Comparison of ENCODE assay signal across 15 mouse cellular contexts in genomic region chr2:160479240-160479639, GRCm38 (mm10).
"Had no signal": no experiment of that assay in that cellular context is flagged by ENCODE, and none has a peak within 500 bp of the region (broad histone marks: within the 10 kb centered on the region; RNA-seq: fewer than 3 reads in every experiment).

No protein-coding gene starts in this region.

- H3K9me3 ChIP-seq: intestine, embryonic 15.5 days; kidney, embryonic 15.5 days; limb, embryonic 15.5 days; liver, embryonic 12.5 days; neural tube, embryonic 15.5 days had no signal

- H3K27me3 ChIP-seq: intestine, embryonic 15.5 days; kidney, embryonic 15.5 days; limb, embryonic 15.5 days had no signal

- H3K9ac ChIP-seq: intestine, embryonic 15.5 days; kidney, embryonic 15.5 days; limb, embryonic 15.5 days; liver, embryonic 12.5 days; lung, embryonic 14.5 days; neural tube, embryonic 15.5 days had no signal

- H3K4me2 ChIP-seq: intestine, embryonic 15.5 days; kidney, embryonic 15.5 days; limb, embryonic 15.5 days; liver, embryonic 12.5 days; lung, embryonic 14.5 days; neural tube, embryonic 15.5 days had no signal

- DNase-seq: kidney, adult 18-20 months; kidney, postnatal 25 days; layer of hippocampus, adult 9-11 months; layer of hippocampus, postnatal 36 days; lung, embryonic 14.5 days; lung, postnatal 14 days; midbrain, embryonic 14.5 days; thymus, adult 2 months; thymus, postnatal 25 days had no signal

- H3K27ac ChIP-seq: intestine, embryonic 15.5 days; kidney, embryonic 15.5 days; limb, embryonic 15.5 days; liver, embryonic 12.5 days; neural tube, embryonic 15.5 days had no signal

- ATAC-seq: intestine, embryonic 15.5 days; liver, embryonic 12.5 days had no signal

- H3K4me1 ChIP-seq: intestine, embryonic 15.5 days; kidney, embryonic 15.5 days; liver, embryonic 12.5 days had no signal

- H3K36me3 ChIP-seq: intestine, embryonic 15.5 days; kidney, embryonic 15.5 days; limb, embryonic 15.5 days; liver, embryonic 12.5 days; neural tube, embryonic 15.5 days had no signal

- H3K4me3 ChIP-seq: intestine, embryonic 15.5 days; kidney, embryonic 15.5 days; limb, embryonic 15.5 days; liver, embryonic 12.5 days; myocyte; neural tube, embryonic 15.5 days had no signal
